Mouse (Mus musculus) embryonic facial prominence, embryonic 15.5 days (tissue): ENCODE data around the gene Mmp25. TPM values are rescaled to one million over a fixed set of nuclear protein-coding genes. Genes with fewer than 3 reads are reported as not detected.
"Not testable (repeated sequence)": the region's sequence is repeated elsewhere in the genome, so short reads cannot be mapped to it uniquely, and the experiment has no call there.

Experiments used
- ATAC-seq: fragments of 200-750 bp; cut with Nextera tagmentation; 2 replicates; pipeline ENCODE4 v1.8.0; 2017; ENCODE audit warnings: low read depth, moderate TSS enrichment; ENCODE audit not compliant: insufficient number of reproducible peaks, low FRiP score, low TSS enrichment
- H3K27ac ChIP-seq: fragments of 300-500 bp; sonication (generic); replicated peaks from 2 replicates; pipeline ENCODE4 v1.5.1; 2015; ENCODE audit warnings: mild to moderate bottlenecking, inconsistent platforms
- H3K27me3 ChIP-seq: fragments of 300-500 bp; sonication (generic); 2 replicates; pipeline ENCODE4 v1.6.1; 2015; ENCODE audit warnings: inconsistent platforms
- H3K36me3 ChIP-seq: fragments of 300-500 bp; sonication (generic); 2 replicates; pipeline ENCODE4 v1.6.1; 2015; ENCODE audit warnings: mild to moderate bottlenecking, inconsistent platforms
- H3K4me1 ChIP-seq: fragments of 300-500 bp; sonication (generic); 2 replicates; pipeline ENCODE4 v1.6.1; 2015; ENCODE audit warnings: inconsistent platforms
- H3K4me2 ChIP-seq: fragments of 300-500 bp; sonication (generic); replicated peaks from 2 replicates; pipeline ENCODE4 v1.6.1; 2015; ENCODE audit warnings: mild to moderate bottlenecking, inconsistent platforms
- H3K4me3 ChIP-seq: fragments of 300-500 bp; sonication (generic); replicated peaks from 2 replicates; pipeline ENCODE4 v1.5.1; 2015; ENCODE audit warnings: mild to moderate bottlenecking, inconsistent platforms
- H3K9ac ChIP-seq: fragments of 300-500 bp; sonication (generic); 2 replicates; pipeline ENCODE4 v1.6.1; 2015; ENCODE audit warnings: inconsistent platforms
- H3K9me3 ChIP-seq: fragments of 300-500 bp; sonication (generic); replicated peaks from 2 replicates; pipeline ENCODE4 v1.6.1; 2016; ENCODE audit warnings: inconsistent platforms
- WGBS: fragments of 180-500 bp; shearing (Covaris S2); methylation state at CpG from one replicate; pipeline ENCODE4 v1.1.7; 2015; 5-methylcytosine and 5-hydroxymethylcytosine counted together
- polyA plus RNA-seq: library from polyadenylated mRNA; unstranded; fragments of >200 nt; fragmentation: Nextera tagmentation; extraction: Ambion mirVana; gene quantifications from 2 replicates; pipeline ENCODE4 v1.2.1, GENCODE M21; 2015

The Mmp25 gene
- polyA plus RNA-seq, 1 experiment from 2014 or later, result 0.76 TPM

DNA sequence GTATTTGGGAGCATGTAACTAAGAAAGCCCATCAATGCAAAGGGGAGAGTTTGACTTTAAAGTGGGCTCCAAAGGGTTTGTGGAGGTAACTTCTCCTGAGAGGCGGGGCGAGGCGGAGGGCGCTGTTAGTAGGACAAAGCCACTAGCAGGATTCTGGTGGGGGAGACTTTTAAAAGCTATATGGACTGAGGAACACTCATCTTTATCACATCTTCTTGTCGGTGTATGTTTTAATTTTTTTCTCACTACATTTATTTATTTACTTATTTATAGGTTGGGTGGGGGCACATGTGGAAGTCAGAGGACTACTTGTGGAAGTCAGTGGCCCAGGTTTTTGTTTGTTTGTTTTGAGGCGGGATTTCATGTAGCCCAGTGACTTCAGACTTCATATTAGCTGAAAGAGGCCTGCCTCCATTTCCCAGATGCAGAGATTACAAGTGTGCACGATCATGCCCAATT is 45.4 kb downstream of the Mmp25 start:
- peak overlapping the region; percentile 92 for H3K27ac ChIP-seq
- no peaks in the 10 kb centered on the region for H3K36me3 ChIP-seq
- no peaks in the 10 kb centered on the region for H3K9me3 ChIP-seq
- peak overlapping the region; percentile 48 for H3K4me3 ChIP-seq
- H3K9ac ChIP-seq, result peak overlapping the region; percentile 54
- ATAC-seq, result no peak
- WGBS, result 31% methylated on average over 7 of the region's 7 CpGs
- no peaks in the 10 kb centered on the region for H3K27me3 ChIP-seq
- peak overlapping the region; percentile 78 for H3K4me2 ChIP-seq
- peaks cover 18% of the 10 kb centered on the region for H3K4me1 ChIP-seq

DNA sequence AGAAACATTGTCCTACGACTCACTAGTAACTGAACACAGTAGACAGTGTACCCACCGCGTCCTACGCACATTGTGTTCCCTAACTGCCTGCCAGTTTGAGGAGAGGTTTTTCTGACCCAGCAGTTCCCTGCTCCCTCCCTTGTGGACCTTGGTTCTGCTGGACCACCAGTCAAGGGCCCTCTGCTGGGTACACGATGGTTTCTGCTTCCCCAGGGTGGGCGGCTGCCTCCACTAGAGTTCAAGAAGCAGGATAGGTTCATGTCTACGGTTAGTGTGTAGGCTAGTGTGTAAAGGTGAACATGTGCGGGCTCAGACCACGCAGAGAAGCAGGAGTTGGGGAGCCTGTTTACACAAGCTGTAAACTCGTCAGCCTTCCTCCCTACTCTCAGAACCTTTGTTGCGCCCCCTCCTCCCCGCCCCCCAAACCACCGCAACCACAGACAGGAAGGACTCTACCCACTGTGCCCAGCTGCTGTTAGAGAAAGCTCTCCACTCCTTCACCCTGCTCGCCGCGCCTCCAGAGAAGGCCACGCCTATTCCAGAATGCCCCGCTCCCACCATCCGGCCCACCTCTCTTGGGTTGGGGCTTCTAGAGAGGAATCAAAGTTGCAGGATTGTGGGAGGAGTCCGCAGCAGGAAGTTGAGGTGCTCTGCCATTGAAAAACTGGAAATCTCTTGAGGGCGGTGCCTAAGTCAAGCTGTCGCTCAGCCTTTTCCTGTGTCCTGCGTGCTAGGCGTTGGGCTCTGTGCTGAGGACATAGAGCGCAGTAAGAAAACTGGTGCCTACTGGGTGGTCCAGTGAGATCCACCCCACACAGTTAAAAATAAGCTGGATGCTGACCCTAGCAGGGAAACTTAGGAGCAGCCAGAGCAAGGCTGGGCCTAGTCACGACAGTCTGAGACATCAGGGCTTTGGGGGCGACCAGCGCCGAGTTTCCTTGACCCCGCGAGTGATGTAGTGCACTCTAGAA is 46.2 kb downstream of the Mmp25 start, which contains the start of gene Zfp13:
Zfp13 (minus strand) TSS at position 906 of the 971 bp plus-strand sequence.
- Histone ChIP-seq H3K4me1 (peaks cover 18% of the 10 kb centered on the region), H3K4me3 (peak within 1 kb of the TSS; percentile 48), H3K9ac (peak within 1 kb of the TSS; percentile 54), H3K4me2 (peak within 1 kb of the TSS; percentile 78), H3K36me3 (no peaks in the 10 kb centered on the region), H3K9me3 (no peaks in the 10 kb centered on the region), H3K27ac (peak within 1 kb of the TSS; percentile 92), H3K27me3 (no peaks in the 10 kb centered on the region)
- 5% methylated on average over 31 of the region's 31 CpGs for WGBS
- peak; percentile 96 for ATAC-seq

DNA sequence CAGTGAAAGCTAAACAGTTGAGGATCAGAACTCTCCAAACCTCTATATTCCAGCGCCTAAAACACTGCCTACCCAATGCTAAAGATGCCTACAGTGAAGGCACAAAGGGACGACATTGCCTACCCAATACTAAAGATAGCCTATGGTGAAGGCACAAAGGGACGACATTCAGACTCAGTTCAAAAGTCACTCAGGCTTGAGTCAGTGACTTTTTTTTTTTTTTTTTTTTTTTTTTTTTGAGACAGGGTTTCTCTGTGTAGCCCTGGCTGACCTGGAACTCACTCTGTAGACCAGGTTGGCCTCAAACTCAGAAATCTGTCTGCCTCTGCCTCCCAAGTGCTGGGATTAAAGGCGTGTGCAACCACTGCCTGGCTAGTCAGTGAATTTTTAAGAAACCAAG is 49.9 kb downstream of the Mmp25 start:
- not testable (repeated sequence) for H3K9ac ChIP-seq, H3K4me2 ChIP-seq, H3K9me3 ChIP-seq, H3K36me3 ChIP-seq, ATAC-seq, H3K4me3 ChIP-seq, H3K27ac ChIP-seq, H3K27me3 ChIP-seq
- H3K4me1 ChIP-seq, result peaks cover 13% of the 10 kb centered on the region
- 77% methylated on average over 4 of the region's 4 CpGs for WGBS

DNA sequence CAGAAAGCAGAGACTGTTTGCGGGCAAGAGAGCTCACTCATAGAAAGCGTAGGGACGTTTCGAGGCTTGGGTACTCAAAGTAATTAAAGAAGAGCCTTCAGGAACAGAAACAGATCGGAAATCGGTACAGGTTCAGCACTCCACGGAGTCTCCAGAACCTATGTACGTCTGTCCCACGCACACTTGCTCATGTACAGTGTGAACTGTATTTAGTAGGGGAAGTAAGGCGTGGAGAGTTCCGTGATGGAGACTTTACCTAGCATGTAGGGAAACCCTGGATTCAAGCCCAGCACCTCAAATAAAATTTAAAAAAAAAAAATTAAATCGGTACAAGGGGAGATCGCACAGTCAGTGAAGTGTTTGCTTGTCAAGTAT is 52.2 kb downstream of the Mmp25 start:
- Histone ChIP-seq H3K9me3 (no peaks in the 10 kb centered on the region), H3K36me3 (no peaks in the 10 kb centered on the region), H3K4me3 (peak overlapping the region; percentile 55), H3K27me3 (no peaks in the 10 kb centered on the region), H3K9ac (peak overlapping the region; percentile 52), H3K4me2 (peak overlapping the region; percentile 71), H3K27ac (peak overlapping the region; percentile 82), H3K4me1 (peaks cover 4% of the 10 kb centered on the region; the same call in 1 of the 2 replicates)
- 8% methylated on average over 13 of the region's 13 CpGs for WGBS
- ATAC-seq, result peak; percentile 56

DNA sequence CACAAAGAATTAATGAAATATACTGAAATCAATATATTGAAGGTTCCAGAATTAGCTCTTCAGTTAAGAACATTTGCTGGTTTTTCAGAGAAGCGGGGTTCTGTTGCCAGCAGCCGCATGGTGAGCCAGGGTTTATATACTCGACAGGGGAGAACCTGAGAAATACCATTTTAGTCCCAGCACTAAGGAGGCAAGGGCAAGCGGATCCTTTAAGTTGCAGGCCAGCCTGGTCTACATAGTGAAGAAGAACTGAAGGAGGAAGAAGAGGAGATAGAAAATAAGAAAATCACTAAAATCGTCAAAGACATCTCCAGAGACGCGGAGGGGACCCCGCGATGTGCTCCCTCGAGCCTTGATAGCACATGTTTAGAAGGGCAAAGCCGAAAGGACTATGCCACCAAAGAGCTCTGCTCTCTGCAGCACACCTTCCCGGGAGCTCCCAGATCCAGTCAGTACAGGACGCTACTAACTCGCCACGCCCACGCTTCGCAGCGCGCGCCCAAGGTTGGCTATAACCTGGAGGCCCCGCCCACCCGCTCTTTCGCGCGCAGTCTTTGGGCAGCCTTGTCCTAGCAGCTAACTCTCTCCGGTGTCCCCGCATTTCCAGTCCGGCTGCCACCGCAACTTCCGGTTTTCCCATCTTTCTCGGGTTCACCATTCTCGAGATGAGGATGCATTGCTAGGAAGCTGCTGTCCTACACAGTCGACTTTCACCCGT is 52.7 kb downstream of the Mmp25 start:
- Histone ChIP-seq H3K4me3 (peak overlapping the region; percentile 55), H3K4me2 (peak overlapping the region; percentile 71), H3K27me3 (no peaks in the 10 kb centered on the region), H3K9me3 (no peaks in the 10 kb centered on the region), H3K36me3 (no peaks in the 10 kb centered on the region), H3K9ac (peak overlapping the region; percentile 52), H3K27ac (peak overlapping the region; percentile 82), H3K4me1 (peaks cover 4% of the 10 kb centered on the region; the same call in 1 of the 2 replicates)
- WGBS, result 7% methylated on average over 34 of the region's 34 CpGs
- peak; percentile 99 for ATAC-seq

DNA sequence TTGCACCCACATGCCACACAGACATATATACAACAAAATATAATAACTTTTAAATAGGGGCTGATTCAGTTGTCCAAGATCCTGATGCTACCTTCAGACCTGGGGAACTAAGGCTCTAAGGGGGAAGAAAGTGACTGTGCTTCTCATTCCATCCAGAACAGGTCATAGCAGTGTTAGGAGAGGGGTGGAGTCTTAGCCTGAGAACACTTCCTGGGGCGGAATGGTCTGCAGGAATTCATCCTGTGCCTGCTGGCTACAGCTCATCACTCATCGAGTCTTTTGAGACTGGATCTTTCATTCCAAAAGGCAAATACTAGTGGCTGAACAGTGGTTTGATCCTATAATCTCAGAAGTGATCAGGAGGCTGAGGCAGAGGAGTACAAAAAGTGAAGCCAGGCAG is 57.8 kb downstream of the Mmp25 start:
- 50% methylated on average over 2 of the region's 2 CpGs for WGBS
- Histone ChIP-seq H3K4me2 (no peak overlapping the region), H3K27me3 (no peaks in the 10 kb centered on the region), H3K27ac (no peak overlapping the region), H3K9me3 (no peaks in the 10 kb centered on the region), H3K9ac (no peak overlapping the region), H3K4me1 (peaks cover 27% of the 10 kb centered on the region), H3K36me3 (0 out of 2 replicates have a peak, but pooled peaks cover 7% of the 10 kb centered on the region), H3K4me3 (no peak overlapping the region)
- no peak for ATAC-seq

DNA sequence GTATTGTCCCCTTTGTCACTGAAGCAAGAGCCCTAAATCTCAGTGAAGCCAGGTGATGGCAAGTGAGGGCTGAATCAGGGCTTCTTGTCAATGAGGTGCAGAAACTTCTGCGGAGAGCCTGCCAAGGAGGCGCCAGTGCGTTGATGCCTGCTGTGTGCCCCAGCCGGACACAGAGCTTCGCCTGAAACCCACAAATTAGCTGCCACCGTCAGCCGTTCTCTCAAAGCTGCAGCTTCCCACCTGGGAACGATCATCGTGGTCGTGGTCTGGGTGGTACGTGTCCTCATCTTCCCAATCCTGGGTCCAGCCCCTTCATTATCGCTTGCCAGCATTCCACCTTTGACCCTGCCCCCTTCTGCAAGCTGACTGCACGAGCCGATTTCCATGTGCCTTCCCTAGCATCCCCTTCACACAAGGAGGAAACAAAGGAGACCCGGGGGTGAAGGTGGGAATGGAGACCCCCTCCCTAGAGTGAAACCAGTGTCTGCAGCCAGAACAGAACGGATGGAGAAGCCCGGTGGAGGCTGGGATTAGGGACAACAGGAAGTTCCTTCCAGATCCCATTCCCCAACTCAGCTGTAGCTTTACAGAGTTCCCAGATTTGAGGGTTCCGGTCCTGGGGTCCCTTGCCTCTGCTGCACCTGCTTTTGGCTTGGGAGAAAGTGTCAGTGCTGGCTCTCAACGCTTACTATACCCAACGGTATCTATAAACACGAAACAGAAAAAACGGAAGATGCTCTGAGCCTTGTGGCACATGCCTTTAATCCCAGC is 59.2 kb downstream of the Mmp25 start:
- Histone ChIP-seq H3K9me3 (no peaks in the 10 kb centered on the region), H3K27ac (no peak overlapping the region), H3K9ac (peak overlapping the region; percentile 73), H3K36me3 (peaks cover 12% of the 10 kb centered on the region), H3K27me3 (no peaks in the 10 kb centered on the region), H3K4me2 (peak overlapping the region; percentile 76), H3K4me1 (peaks cover 25% of the 10 kb centered on the region), H3K4me3 (peak overlapping the region; percentile 74)
- ATAC-seq, result no peak; the same call in 1 of the 2 replicates
- under 1% methylated on average over 22 of the region's 22 CpGs for WGBS

DNA sequence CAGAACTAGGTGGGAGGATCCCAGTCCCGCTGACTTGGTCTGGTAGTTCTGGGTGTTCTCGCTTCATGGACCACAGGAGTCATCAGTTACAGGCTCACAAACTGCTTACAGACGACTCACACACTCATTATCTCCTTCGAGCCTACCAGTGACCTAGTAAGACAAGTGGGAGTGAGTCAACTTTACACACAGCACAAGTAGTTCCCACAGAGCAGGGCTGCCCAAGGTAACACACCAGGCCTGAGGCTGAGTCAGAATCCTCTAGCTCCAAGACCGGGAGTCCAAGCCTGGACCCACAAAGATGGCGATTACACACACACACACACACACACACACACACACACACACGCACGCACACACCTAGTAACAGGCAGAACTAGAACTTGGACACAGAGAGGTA is 60.3 kb downstream of the Mmp25 start:
- H3K27me3 ChIP-seq, result no peaks in the 10 kb centered on the region
- 81% methylated on average over 8 of the region's 8 CpGs for WGBS
- ATAC-seq, result no peak
- H3K4me2 ChIP-seq, result peak overlapping the region; percentile 76
- no peak overlapping the region for H3K27ac ChIP-seq
- 0 out of 2 replicates have a peak overlapping the region, but pooled peaks have one; percentile 73 for H3K9ac ChIP-seq
- H3K36me3 ChIP-seq, result peaks cover 23% of the 10 kb centered on the region
- H3K4me3 ChIP-seq, result peak overlapping the region; percentile 74; the same call in 1 of the 2 replicates
- peaks cover 25% of the 10 kb centered on the region for H3K4me1 ChIP-seq
- no peaks in the 10 kb centered on the region for H3K9me3 ChIP-seq
